Mouse (Mus musculus) liver, adult 10 weeks (tissue): ENCODE data around the gene Gm20807. TPM values are rescaled to one million over a fixed set of nuclear protein-coding genes. Genes with fewer than 3 reads are reported as not detected.

Experiments
- polyA plus RNA-seq: library from polyadenylated mRNA; stranded (reverse); fragments of 350-450 nt; fragmentation: Illumina TruSeq; extraction: RNeasy Lipid Tissue Mini Kit (QIAGEN cat#74804); gene quantifications from one replicate; pipeline ENCODE4 v1.2.3, GENCODE M21; 2014; ENCODE audit warnings: low read depth, low replicate concordance

Gm20807 gene
- not detected for polyA plus RNA-seq

DNA sequence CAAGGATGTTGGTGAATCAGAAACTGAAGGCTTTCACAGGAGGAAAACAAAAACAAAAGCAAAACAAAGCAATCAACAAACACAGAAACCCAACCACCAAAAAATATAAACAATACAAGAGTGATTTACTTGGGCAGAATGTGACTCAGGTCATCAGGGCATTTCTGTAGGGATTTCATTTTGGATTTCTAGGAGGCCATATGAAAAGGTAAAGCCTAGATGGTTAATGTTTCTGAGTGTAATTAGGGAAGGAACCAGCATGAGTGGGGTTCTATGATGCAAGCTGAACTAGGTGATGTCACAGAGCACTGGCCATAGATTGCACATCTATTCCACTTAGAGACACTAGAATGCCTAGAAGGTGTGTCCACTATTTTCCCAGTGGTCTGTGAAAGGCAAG is at the start of gene Gm20807:
Gene Gm20807 (plus strand): TSS at position 301 of the 400 bp plus-strand sequence.

Other genes with a start within 250 kb of the Gm20807 start
- gene Gm21891, start 90.6 kb downstream of the Gm20807 start, polyA plus RNA-seq: not detected
- not detected for gene Gm21425, start 119.1 kb downstream of the Gm20807 start, polyA plus RNA-seq
- not detected for gene Gm21828, start 181.0 kb downstream of the Gm20807 start, polyA plus RNA-seq
- not detected for gene Gm21440, start 209.5 kb downstream of the Gm20807 start, polyA plus RNA-seq
- not detected for gene Gm21454, start 209.6 kb downstream of the Gm20807 start, polyA plus RNA-seq